8 mouse cellular contexts compared by ENCODE assay signal in the genomic region with DNA sequence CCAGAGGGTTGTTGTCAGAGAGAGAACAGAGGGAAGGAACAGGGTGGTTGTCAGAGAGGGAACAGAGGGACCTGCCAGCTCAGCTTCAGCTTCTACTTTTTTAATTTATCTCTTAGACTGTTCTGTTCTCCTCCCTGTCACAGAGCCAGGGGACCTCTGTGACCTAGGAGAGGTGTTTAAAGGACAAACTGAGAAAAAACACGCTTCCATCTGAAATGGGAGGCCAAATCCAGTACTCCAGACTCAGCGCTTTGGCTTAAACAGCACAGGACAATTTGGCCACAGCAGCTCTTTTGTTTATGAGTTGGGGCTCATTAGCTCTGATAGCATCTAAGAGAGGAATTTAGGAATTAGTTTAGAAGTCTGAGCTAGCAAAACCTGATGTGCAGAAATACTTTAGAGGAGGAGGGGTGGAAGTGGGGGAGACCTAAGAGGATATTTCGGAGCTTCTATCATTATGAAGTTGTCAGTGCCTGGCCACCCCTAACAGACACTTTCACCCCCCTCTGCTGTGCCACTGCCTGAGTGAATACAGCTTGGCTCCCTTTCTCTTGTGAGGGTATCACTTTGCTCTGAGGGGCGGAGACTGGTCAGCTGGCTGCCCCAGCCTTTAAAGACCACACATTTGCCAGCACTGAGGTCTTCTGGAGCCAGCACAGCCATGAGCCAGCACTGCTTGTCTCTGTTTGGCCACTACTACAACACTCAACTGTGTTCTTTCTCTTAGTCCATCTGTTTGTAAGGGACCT. TPM values are rescaled to one million over a fixed set of nuclear protein-coding genes. Genes with fewer than 3 reads are reported as not detected.
DNase-seq lines count a peak whose midpoint lies in the region; ATAC-seq and TF ChIP-seq lines count a peak whose summit lies in the region.

No protein-coding gene starts in this region.

- ATAC-seq in hindbrain, embryonic 11.5 days (ENCODE audit: low FRiP score): no peak
- no peak for ATAC-seq in hindbrain, embryonic 12.5 days (ENCODE audit: low FRiP score)
- peak; percentile 75 for ATAC-seq in heart, postnatal 0 days (ENCODE audit: insufficient read depth, low read depth)

- H3K4me3 ChIP-seq in hindbrain, embryonic 11.5 days (ENCODE audit: low read depth, low read length): no peak overlapping the region
- no peak overlapping the region for H3K4me3 ChIP-seq in hindbrain, embryonic 12.5 days
- H3K4me3 ChIP-seq in heart, postnatal 0 days (ENCODE audit: low read depth, low read length): no peak overlapping the region

- DNase-seq in hindbrain, embryonic 11.5 days (ENCODE audit: low spot score): peak; percentile 9
- peak; percentile 28 for DNase-seq in right cerebral cortex, postnatal 10 days (ENCODE audit: low spot score in 2 of 2)
- DNase-seq in right cerebral cortex, postnatal 14 days: no peak
- DNase-seq in heart, postnatal 0 days (ENCODE audit: low spot score): peak; percentile 72
- peak; percentile 46 for DNase-seq in testis, postnatal 10 days (ENCODE audit: low spot score)
- no peak for DNase-seq in adrenal gland, postnatal 10 days
- DNase-seq in spleen, postnatal 14 days (ENCODE audit: low spot score in 2 of 2): no peak

- H3K9ac ChIP-seq in hindbrain, embryonic 11.5 days (ENCODE audit: low read depth, low read length): no peak overlapping the region
- H3K9ac ChIP-seq in hindbrain, embryonic 12.5 days: no peak overlapping the region
- no peak overlapping the region for H3K9ac ChIP-seq in heart, postnatal 0 days (replicated peaks; ENCODE audit: low read depth, low read length)

- H3K4me1 ChIP-seq in hindbrain, embryonic 11.5 days (replicated peaks; ENCODE audit: control insufficient read depth, insufficient read depth, low read length): 0 out of 2 replicates have a peak, but pooled peaks cover 2% of the 10 kb centered on the region
- no peaks in the 10 kb centered on the region for H3K4me1 ChIP-seq in hindbrain, embryonic 12.5 days
- H3K4me1 ChIP-seq in heart, postnatal 0 days (ENCODE audit: control insufficient read depth, insufficient read depth): peaks cover 33% of the 10 kb centered on the region

- no peaks in the 10 kb centered on the region for H3K27me3 ChIP-seq in hindbrain, embryonic 11.5 days (ENCODE audit: control insufficient read depth, insufficient read depth, low read length)
- H3K27me3 ChIP-seq in hindbrain, embryonic 12.5 days: no peaks in the 10 kb centered on the region
- no peaks in the 10 kb centered on the region for H3K27me3 ChIP-seq in heart, postnatal 0 days (ENCODE audit: control insufficient read depth, insufficient read depth, low read length)

- no peak for TF ChIP-seq CTCF in heart, postnatal 0 days (IDR thresholded peaks at IDR 0.05; ENCODE audit: low read depth)

- no peak for TF ChIP-seq EP300 in heart, postnatal 0 days (IDR thresholded peaks at IDR 0.05; ENCODE audit: low read depth)

- no peak overlapping the region for H3K27ac ChIP-seq in hindbrain, embryonic 11.5 days (ENCODE audit: low read depth, low read length)
- no peak overlapping the region for H3K27ac ChIP-seq in hindbrain, embryonic 12.5 days
- H3K27ac ChIP-seq in heart, postnatal 0 days (ENCODE audit: low read depth): peak overlapping the region; percentile 74

- no peaks in the 10 kb centered on the region for H3K36me3 ChIP-seq in hindbrain, embryonic 11.5 days (ENCODE audit: control insufficient read depth, insufficient read depth, low read length)
- H3K36me3 ChIP-seq in hindbrain, embryonic 12.5 days: no peaks in the 10 kb centered on the region
- peaks cover 23% of the 10 kb centered on the region for H3K36me3 ChIP-seq in heart, postnatal 0 days (replicated peaks; ENCODE audit: control insufficient read depth, insufficient read depth, low read length)

- no peaks in the 10 kb centered on the region for H3K9me3 ChIP-seq in hindbrain, embryonic 11.5 days (ENCODE audit: control insufficient read depth, low read length)
- H3K9me3 ChIP-seq in hindbrain, embryonic 12.5 days (replicated peaks): no peaks in the 10 kb centered on the region
- H3K9me3 ChIP-seq in heart, postnatal 0 days (replicated peaks; ENCODE audit: control insufficient read depth, low read length): no peaks in the 10 kb centered on the region

- 38% methylated on average over 4 of the region's 4 CpGs for WGBS in hindbrain, embryonic 11.5 days
- WGBS in hindbrain, embryonic 12.5 days: 37% methylated on average over 4 of the region's 4 CpGs
- WGBS in heart, postnatal 0 days: 24% methylated on average over 4 of the region's 4 CpGs

- H3K4me2 ChIP-seq in hindbrain, embryonic 11.5 days (replicated peaks; ENCODE audit: low read depth, low read length): no peak overlapping the region
- no peak overlapping the region for H3K4me2 ChIP-seq in hindbrain, embryonic 12.5 days (replicated peaks)
- H3K4me2 ChIP-seq in heart, postnatal 0 days (ENCODE audit: low read depth, low read length): no peak overlapping the region

RNA-seq across cellular contexts. Expression of gene Pkp2, which starts 40.4 kb away (rescaled TPM):
- 3.5 and 4.2 TPM in 2 replicates for polyA plus RNA-seq in hindbrain, embryonic 11.5 days (2014; fragmentation: Nextera tagmentation; extraction: Ambion mirVana)
- 2.7 and 3.7 TPM in 2 replicates for polyA plus RNA-seq in hindbrain, embryonic 12.5 days (2016; fragmentation: Nextera tagmentation; extraction: Ambion mirVana)
- total RNA-seq in heart, postnatal 0 days (2014; rRNA removed; ENCODE audit: low replicate concordance): 172 and 198 TPM in 2 replicates
- 103 and 107 TPM in 2 replicates for polyA plus RNA-seq in heart, postnatal 0 days (2015; fragmentation: Nextera tagmentation; extraction: Ambion mirVana)
- 1 to 10 TPM; 2.9 to 6.8 TPM for total RNA-seq in adrenal gland, postnatal 10 days (2021)

RNA-seq across cellular contexts. Expression of gene Yars2, which starts 49.3 kb away (rescaled TPM):
- polyA plus RNA-seq in hindbrain, embryonic 11.5 days (2014; fragmentation: Nextera tagmentation; extraction: Ambion mirVana): 38.7 and 41.7 TPM in 2 replicates
- polyA plus RNA-seq in hindbrain, embryonic 12.5 days (2016; fragmentation: Nextera tagmentation; extraction: Ambion mirVana): 38.6 and 41.5 TPM in 2 replicates
- 73.4 and 75.8 TPM in 2 replicates for total RNA-seq in heart, postnatal 0 days (2014; rRNA removed; ENCODE audit: low replicate concordance)
- 30.7 and 31.3 TPM in 2 replicates for polyA plus RNA-seq in heart, postnatal 0 days (2015; fragmentation: Nextera tagmentation; extraction: Ambion mirVana)
- 10 to 100 TPM; 33.8 to 36.4 TPM for total RNA-seq in adrenal gland, postnatal 10 days (2021)

Comparison
In these comparisons a context has a peak if more than half of its experiments do, and no peak if none do; other contexts are left out.
1. DNase-seq: peak in hindbrain, embryonic 11.5 days (single experiment), right cerebral cortex, postnatal 10 days (2 of 2), heart, postnatal 0 days (single experiment) and testis, postnatal 10 days (single experiment); none in right cerebral cortex, postnatal 14 days (single experiment), adrenal gland, postnatal 10 days (single experiment) and spleen, postnatal 14 days (0 of 2).
2. RNA of gene Pkp2, which starts 40.4 kb away (polyA plus RNA-seq): 103 to 107 TPM in heart, postnatal 0 days; 3.5 to 4.2 TPM in hindbrain, embryonic 11.5 days and 2.7 to 3.7 TPM in hindbrain, embryonic 12.5 days; every median in the first group is over 10 times any median in the second.